Mouse (Mus musculus) retina, postnatal 1 day (tissue): ENCODE data around the gene Arhgap29.

Experiments
- DNase-seq: peaks from one replicate; pipeline ENCODE4 v3.0.0-alpha.2; 2012

Arhgap29 gene

GRCm38 (mm10) chr3:121952041-121952591 lies at the start of gene Arhgap29:
Gene Arhgap29 (plus strand): TSS chr3:121952541.
- DNase-seq: no peak

DNA sequence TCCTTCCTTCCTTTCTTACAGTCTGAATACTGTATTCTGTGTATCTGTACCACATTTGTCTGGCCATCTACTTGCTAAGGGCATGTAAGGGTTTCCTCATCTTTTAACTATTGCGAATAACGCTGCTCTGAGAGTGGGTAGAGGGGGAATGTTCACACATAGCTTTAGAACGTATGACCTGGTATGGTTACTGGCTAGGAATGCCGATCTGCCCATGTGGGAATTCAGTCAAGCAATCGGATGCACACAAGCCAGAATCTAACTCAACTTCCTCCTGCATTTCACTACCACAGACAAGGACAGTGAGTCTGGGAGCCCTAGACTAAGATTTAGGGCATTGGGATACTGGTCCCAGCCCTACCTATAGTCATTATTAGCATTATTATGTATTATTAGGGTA lies 49.6 kb upstream of the Arhgap29 start:
- no peak for DNase-seq

DNA sequence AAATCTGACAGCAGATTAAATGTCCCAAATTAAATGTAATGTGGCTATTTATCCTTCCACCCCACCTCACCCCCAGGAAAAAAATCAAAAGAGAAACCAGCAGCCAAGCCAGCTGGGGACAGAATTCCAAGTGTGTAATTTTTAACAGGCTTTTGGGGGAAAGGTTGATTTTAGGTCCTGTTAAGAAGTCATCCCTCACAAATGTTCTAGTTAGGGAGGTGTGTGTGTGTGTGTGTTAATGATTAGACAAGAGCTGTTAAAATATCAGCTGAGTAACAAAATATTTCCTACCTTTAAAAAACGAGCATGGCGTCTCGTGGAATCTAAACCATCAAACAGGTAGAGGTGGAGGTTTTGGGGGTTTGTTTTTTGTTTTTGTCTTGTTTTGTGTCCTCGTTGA lies 49.1 kb upstream of the Arhgap29 start:
- no peak for DNase-seq

DNA sequence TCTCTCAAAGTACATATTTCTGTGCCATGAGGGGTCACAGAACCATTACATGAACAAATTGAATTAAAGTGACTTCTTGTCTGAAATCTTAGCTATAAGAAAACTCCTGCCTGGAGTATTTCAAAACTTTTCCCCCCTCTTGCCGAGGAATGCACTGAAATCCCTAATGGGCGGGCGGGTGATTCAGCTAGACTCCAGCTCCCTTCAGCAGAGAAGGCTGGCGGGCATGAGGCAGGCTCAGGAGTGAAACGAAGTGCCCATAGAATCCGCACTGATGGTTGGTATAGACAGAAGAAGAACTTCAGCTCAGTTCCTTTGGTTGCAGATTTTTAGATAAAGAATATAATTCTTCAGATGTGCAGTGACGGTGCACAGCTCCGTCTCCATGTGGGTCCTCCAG lies 48.6 kb upstream of the Arhgap29 start:
- no peak for DNase-seq

GRCm38 (mm10) chr3:121904476-121904875 lies 47.9 kb upstream of the Arhgap29 start:
- no peak for DNase-seq

DNA sequence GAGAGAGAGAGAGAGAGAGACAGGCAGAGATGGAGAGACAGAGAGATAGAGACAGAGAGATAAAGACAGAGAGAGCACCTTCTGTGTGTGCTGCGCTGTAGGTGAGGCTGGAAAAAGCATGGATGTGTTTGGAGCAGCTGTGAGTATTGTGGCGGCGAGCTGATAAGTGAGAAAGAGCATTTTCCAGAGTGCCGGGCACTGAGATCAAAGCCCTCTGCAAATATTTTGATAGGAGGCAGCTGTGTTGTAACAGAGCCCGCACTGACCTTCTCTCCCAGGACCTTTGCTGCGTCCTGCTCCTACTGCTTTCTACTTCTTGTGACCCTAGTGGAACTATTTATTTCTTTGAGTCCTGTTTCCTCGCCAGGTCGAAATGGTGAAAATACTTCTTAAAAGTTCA lies 45.7 kb upstream of the Arhgap29 start:
- DNase-seq: no peak

DNA sequence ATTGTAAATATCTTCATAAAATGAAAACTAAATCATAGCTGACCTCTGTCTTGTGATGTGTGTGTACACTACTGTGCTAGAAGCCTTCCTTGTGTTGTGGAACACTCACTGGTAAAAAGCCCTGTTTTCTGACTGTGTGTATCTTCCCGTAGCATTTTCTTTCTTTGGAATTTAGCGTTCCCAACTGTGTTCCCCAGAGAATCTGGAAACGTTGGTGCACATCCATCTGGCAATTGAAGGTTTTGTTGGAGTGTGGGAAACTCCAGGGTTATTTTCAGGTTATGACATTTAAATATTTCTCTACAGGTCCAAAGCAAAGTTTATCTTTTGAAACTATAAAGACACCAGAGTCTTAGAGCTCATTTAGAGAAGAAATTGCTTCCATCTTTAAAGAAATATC lies 43.2 kb upstream of the Arhgap29 start:
- no peak for DNase-seq

DNA sequence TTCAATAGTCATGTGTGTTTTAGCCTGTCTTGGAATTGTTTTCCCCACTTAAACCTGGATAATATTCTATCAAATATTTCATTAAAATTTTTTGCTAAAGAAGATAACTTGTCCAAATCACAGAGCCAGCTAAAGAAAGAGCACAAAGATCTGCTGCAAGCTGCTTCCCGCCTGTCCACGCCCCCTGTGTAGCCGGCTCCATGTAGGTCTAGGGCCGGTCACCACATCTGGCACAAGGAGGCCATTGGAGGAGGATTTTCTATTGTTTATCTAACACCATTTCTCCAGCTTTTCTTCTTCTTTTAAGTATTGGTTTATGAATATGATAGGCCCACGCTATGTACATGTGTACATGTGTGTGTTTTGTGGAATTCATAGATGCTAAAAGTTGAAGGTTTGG lies 38.9 kb upstream of the Arhgap29 start:
- DNase-seq: no peak

- DNase-seq: no peak
These were observed 37.7 kb upstream of the Arhgap29 start for GRCm38 (mm10) chr3:121914459-121915185.

GRCm38 (mm10) chr3:121915191-121915590 lies 37.1 kb upstream of the Arhgap29 start:
- DNase-seq: no peak

DNA sequence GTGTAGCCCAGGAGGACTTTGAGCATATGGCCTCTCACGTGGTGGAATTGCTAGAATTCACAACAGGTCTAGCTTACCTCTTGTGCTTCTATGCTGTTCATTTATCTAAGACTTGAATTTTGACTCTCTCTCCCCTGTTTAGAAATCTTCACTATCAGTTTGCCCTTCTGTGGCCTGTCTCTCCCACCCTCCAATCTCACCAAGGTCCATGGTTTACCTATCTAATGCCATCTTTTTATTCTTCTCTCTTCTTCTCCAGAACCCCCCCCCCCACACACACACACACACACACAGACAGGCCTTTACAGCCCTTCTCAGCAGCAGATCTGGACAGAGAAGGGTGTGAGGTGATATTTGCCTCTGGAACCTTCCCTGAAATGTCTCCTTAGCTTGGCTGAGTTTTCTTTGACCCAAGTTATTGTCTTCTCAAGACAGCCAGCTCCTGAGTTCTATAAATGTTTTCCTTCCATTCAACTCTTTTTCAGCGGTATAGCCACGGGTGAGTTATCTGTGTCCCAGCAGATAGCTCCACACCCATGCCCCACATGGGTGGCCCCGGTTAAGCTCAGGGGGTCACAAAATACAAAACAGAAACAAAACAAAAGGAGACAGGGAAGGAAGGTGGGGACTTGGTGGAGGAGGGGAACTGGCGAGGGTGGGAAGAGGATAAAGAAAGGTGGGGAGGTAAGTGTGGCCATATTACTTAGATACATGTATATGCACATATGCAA lies 35.4 kb upstream of the Arhgap29 start:
- DNase-seq: no peak

- DNase-seq: no peak
These were observed 34.7 kb upstream of the Arhgap29 start for GRCm38 (mm10) chr3:121917658-121918057.

DNA sequence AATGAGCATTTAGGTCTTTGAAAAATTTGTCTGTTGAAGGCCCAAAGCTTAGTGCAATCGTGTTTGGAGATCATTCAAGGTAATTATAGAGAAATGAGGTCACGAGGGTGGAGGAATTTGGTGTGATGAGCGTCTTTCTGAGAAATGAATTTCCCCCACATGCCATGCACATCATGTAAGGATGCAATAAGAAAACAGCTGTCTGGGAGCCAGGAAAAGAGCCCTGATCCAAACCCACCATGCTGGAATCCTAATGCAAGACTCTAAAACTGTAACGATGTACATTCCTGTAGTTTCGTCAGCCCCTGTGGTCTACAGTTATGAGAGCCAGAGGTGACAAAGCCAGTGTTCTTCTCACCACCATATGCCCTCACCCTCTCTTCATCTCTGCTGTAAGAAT lies 32.4 kb upstream of the Arhgap29 start:
- no peak for DNase-seq

- no peak for DNase-seq
These were observed 31.6 kb upstream of the Arhgap29 start for GRCm38 (mm10) chr3:121920769-121921168.

DNA sequence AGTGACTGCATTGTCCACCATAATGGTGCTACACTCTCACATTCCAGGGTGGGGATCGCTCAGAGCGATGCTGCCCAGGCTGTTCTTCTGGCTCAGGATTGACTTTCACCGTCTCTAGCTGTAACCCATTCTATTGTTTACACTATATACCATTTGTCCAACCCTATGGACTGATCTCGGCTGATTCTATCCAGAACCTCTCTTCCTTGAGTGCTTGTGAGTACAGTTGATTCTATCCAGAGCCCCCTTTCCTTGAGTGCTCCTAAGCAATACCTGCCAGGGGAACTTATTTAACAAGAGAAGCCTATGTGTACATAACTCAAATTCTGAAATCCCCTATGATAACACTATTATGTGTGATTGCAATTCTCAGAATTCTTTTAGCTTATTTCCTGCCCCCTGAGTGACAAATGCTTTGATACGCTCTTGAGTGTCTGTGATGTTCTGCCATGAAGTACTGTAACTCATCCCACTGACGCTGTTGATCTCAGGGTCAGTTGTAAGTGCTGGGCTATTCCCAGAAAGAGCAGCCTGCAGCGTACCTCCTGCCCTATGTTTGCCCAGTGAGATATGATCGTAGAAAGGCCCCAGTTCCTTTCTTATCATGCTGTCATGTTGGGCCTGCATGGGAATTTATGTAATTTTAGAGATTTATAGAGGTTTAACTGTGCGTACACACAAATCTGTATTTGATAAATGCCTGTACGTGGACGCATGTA lies 27.4 kb upstream of the Arhgap29 start:
- no peak for DNase-seq

- peak; percentile 36 for DNase-seq
These were observed 24.7 kb upstream of the Arhgap29 start for GRCm38 (mm10) chr3:121927601-121928000.

DNA sequence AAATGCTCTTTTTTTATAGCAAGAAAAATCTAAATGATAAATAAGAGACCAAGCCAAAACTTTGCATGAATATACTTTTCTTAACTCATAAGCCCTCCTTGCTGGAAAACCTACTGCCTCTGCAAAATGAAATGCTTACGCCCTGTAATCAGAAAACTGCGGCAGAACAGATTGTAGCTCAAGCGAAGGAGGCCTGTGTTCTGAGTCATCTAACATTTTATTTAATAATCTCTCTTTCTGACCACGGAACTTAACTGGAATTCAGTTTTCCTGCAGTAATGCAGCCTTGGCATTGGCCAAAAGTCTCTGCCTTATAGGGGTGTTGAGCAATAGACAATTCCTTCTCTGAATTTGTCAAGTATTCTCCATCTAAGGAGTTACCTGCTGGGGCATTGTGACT lies 19.5 kb upstream of the Arhgap29 start:
- no peak for DNase-seq

DNA sequence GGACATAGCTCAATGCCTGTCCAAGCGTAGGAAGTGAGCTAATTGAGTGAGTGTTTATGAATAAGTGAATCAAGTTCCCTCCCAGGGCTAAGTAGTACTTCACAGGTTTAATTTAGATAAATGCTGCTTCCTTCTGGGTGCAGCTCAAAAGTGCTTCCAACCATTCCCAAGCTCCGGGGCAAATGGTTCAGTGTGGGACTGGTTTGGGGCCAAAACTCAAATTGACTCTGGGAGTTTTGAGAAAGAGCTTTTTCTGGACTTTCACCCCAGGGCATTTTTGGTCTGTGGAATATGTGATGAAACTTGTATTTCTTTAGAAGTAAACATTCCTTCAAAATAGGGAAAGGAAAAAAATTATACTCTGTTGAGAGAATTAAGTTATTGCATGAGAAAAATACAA lies 16.1 kb upstream of the Arhgap29 start:
- no peak for DNase-seq

- DNase-seq: no peak
These were observed 15.3 kb upstream of the Arhgap29 start for GRCm38 (mm10) chr3:121937036-121937435.

GRCm38 (mm10) chr3:121939658-121940057 lies 12.7 kb upstream of the Arhgap29 start:
- DNase-seq: no peak

- no peak for DNase-seq
These were observed 12.0 kb upstream of the Arhgap29 start for GRCm38 (mm10) chr3:121940094-121940889.

GRCm38 (mm10) chr3:121941204-121941745 lies 11.1 kb upstream of the Arhgap29 start:
- DNase-seq: no peak
